Mouse (Mus musculus): ENCODE measurements around the gene Mgat4c. TPM values are rescaled to one million over a fixed set of nuclear protein-coding genes. Genes with fewer than 3 reads are reported as not detected.
"Not testable (repeated sequence)": the region's sequence is repeated elsewhere in the genome, so short reads cannot be mapped to it uniquely, and the experiment has no call there.

The Mgat4c gene
- polyA plus RNA-seq, 1 experiment: 7.2 TPM

- not testable (repeated sequence) for DNase-seq (ENCODE audit: extremely low spot score in 1 of 2, low spot score in 1 of 2)
Measured at GRCm38 (mm10) chr10:102435467-102435866, 754.2 kb downstream of the Mgat4c start.

Data from frontal cortex, adult 2 months (tissue).